In genomic region chr4:114999445-114999772, GRCm38 (mm10) we compare ENCODE assay signal across 8 mouse cellular contexts. TPM values are rescaled to one million over a fixed set of nuclear protein-coding genes. Genes with fewer than 3 reads are reported as not detected.
DNase-seq lines count a peak whose midpoint lies in the region; ATAC-seq and TF ChIP-seq lines count a peak whose summit lies in the region.

No protein-coding gene starts in this region.

- WGBS in heart, embryonic 10.5 days: 8% methylated on average over 9 of the region's 9 CpGs
- WGBS in liver, embryonic 12.5 days (ENCODE audit: insufficient replicate concordance): 9% methylated on average over 9 of the region's 9 CpGs
- 6% methylated on average over 9 of the region's 9 CpGs for WGBS in stomach, postnatal 0 days

- H3K4me3 ChIP-seq in heart, embryonic 10.5 days: peak overlapping the region; percentile 72
- H3K4me3 ChIP-seq in liver, embryonic 12.5 days: peak overlapping the region; percentile 84
- H3K4me3 ChIP-seq in stomach, postnatal 0 days (ENCODE audit: low read depth, low read length): peak overlapping the region; percentile 65

- H3K27ac ChIP-seq in heart, embryonic 10.5 days: peak overlapping the region; percentile 93
- H3K27ac ChIP-seq in liver, embryonic 12.5 days: peak overlapping the region; percentile 93
- H3K27ac ChIP-seq in stomach, postnatal 0 days (replicated peaks): peak overlapping the region; percentile 95

- peak overlapping the region; percentile 77 for H3K9ac ChIP-seq in liver, embryonic 12.5 days
- H3K9ac ChIP-seq in stomach, postnatal 0 days (ENCODE audit: low read length): peak overlapping the region; percentile 71

- H3K36me3 ChIP-seq in heart, embryonic 10.5 days: peaks cover 14% of the 10 kb centered on the region
- H3K36me3 ChIP-seq in liver, embryonic 12.5 days: peaks cover 15% of the 10 kb centered on the region
- H3K36me3 ChIP-seq in stomach, postnatal 0 days (ENCODE audit: control insufficient read depth, insufficient read depth, low read length): no peaks in the 10 kb centered on the region

- H3K4me2 ChIP-seq in liver, embryonic 12.5 days: peak overlapping the region; percentile 91
- peak overlapping the region; percentile 68 for H3K4me2 ChIP-seq in stomach, postnatal 0 days (replicated peaks; ENCODE audit: low read depth)

- peaks cover 10% of the 10 kb centered on the region for H3K4me1 ChIP-seq in heart, embryonic 10.5 days
- H3K4me1 ChIP-seq in liver, embryonic 12.5 days: peaks cover 32% of the 10 kb centered on the region
- H3K4me1 ChIP-seq in stomach, postnatal 0 days (replicated peaks; ENCODE audit: control insufficient read depth, insufficient read depth): no peaks in the 10 kb centered on the region; the same call in 1 of the 2 replicates

- peak; percentile 2; the same call in 1 of the 2 replicates for TF ChIP-seq CTCF in stomach, postnatal 0 days (IDR thresholded peaks at IDR 0.05; ENCODE audit: low read depth)

- H3K9me3 ChIP-seq in heart, embryonic 10.5 days: no peaks in the 10 kb centered on the region
- no peaks in the 10 kb centered on the region for H3K9me3 ChIP-seq in liver, embryonic 12.5 days (replicated peaks)
- no peaks in the 10 kb centered on the region for H3K9me3 ChIP-seq in stomach, postnatal 0 days (ENCODE audit: control insufficient read depth, low read length)

- TF ChIP-seq EP300 in stomach, postnatal 0 days (optimal IDR thresholded peaks at IDR 0.05): no peak

- DNase-seq in heart, embryonic 10.5 days (ENCODE audit: low spot score): no peak
- no peak for DNase-seq in heart, adult 11 months
- peak; percentile 55 for DNase-seq in thymus, postnatal 14 days
- DNase-seq in thymus, postnatal 25 days: no peak
- no peak for DNase-seq in stomach, postnatal 0 days (ENCODE audit: low spot score)
- no peak for DNase-seq in layer of hippocampus, postnatal 25 days (ENCODE audit: extremely low spot score in 1 of 2, low spot score in 1 of 2)
- no peak for DNase-seq in embryo, embryonic 10.5 days (ENCODE audit: low spot score)

- ATAC-seq in liver, embryonic 12.5 days: no peak; the same call in 1 of the 2 replicates
- peak; percentile 17; the same call in 1 of the 2 replicates for ATAC-seq in stomach, postnatal 0 days (ENCODE audit: low FRiP score, low TSS enrichment)

- no peaks in the 10 kb centered on the region for H3K27me3 ChIP-seq in heart, embryonic 10.5 days (ENCODE audit: insufficient read depth, poor library complexity, severe bottlenecking)
- no peaks in the 10 kb centered on the region for H3K27me3 ChIP-seq in liver, embryonic 12.5 days (replicated peaks)
- H3K27me3 ChIP-seq in stomach, postnatal 0 days (ENCODE audit: control insufficient read depth, insufficient read depth, low read length): no peaks in the 10 kb centered on the region

RNA-seq across cellular contexts. Expression of gene Stil, which starts 0.6 kb away (rescaled TPM):
- 13.0 and 13.5 TPM in 2 replicates for polyA plus RNA-seq in heart, embryonic 10.5 days (2016; fragmentation: Nextera tagmentation; extraction: Ambion mirVana)
- 14.2 and 16.2 TPM in 2 replicates for polyA plus RNA-seq in liver, embryonic 12.5 days (2016; fragmentation: Nextera tagmentation; extraction: Ambion mirVana)
- polyA plus RNA-seq in stomach, postnatal 0 days (2015; fragmentation: Nextera tagmentation; extraction: Ambion mirVana): 1.7 and 1.8 TPM in 2 replicates
- under 1 TPM; 0.23 to 0.32 TPM for total RNA-seq in layer of hippocampus, postnatal 25 days (2021)

RNA-seq across cellular contexts. Expression of gene Cmpk1, which starts 12.4 kb away (rescaled TPM):
- polyA plus RNA-seq in heart, embryonic 10.5 days (2016; fragmentation: Nextera tagmentation; extraction: Ambion mirVana): 59.6 and 64.4 TPM in 2 replicates
- polyA plus RNA-seq in liver, embryonic 12.5 days (2016; fragmentation: Nextera tagmentation; extraction: Ambion mirVana): 71.5 and 75.6 TPM in 2 replicates
- 175 and 176 TPM in 2 replicates for polyA plus RNA-seq in stomach, postnatal 0 days (2015; fragmentation: Nextera tagmentation; extraction: Ambion mirVana)
- total RNA-seq in layer of hippocampus, postnatal 25 days (2021): 10 to 100 TPM; 69.5 to 73.4 TPM

RNA-seq across cellular contexts. Expression of gene Tal1, which starts 56.8 kb away (rescaled TPM):
- polyA plus RNA-seq in heart, embryonic 10.5 days (2016; fragmentation: Nextera tagmentation; extraction: Ambion mirVana): 6.7 and 8.3 TPM in 2 replicates
- 57.1 and 58.7 TPM in 2 replicates for polyA plus RNA-seq in liver, embryonic 12.5 days (2016; fragmentation: Nextera tagmentation; extraction: Ambion mirVana)
- polyA plus RNA-seq in stomach, postnatal 0 days (2015; fragmentation: Nextera tagmentation; extraction: Ambion mirVana): 0.16 and 0.19 TPM in 2 replicates
- total RNA-seq in layer of hippocampus, postnatal 25 days (2021): 1 to 10 TPM; 1.1 to 1.5 TPM
